Mouse (Mus musculus): ENCODE measurements around the gene Sfxn2. TPM values are rescaled to one million over a fixed set of nuclear protein-coding genes. Genes with fewer than 3 reads are reported as not detected.

The Sfxn2 gene
- polyA plus RNA-seq, 1 experiment from 2014 or later = 24.9 TPM

- peak overlapping the region; percentile 88 for H3K27ac ChIP-seq
- 0 out of 2 replicates have a peak overlapping the region, but pooled peaks have one; percentile 27 for H3K9ac ChIP-seq
- H3K4me1 ChIP-seq = peaks cover 82% of the 10 kb centered on the region
- no peaks in the 10 kb centered on the region for H3K27me3 ChIP-seq
- WGBS = 11% methylated on average over 8 of the region's 8 CpGs
- peak overlapping the region; percentile 40 for H3K4me2 ChIP-seq
- no peaks in the 10 kb centered on the region for H3K9me3 ChIP-seq
- no peak for ATAC-seq (ENCODE audit: insufficient number of reproducible peaks, insufficient read depth, low FRiP score, low TSS enrichment, low read depth)
- H3K4me3 ChIP-seq = peak overlapping the region; percentile 9; the same call in 1 of the 2 replicates
- peaks cover 5% of the 10 kb centered on the region; the same call in 1 of the 2 replicates for H3K36me3 ChIP-seq
Observed at GRCm38 (mm10) chr19:46530449-46530990, 42.6 kb upstream of the Sfxn2 start.

DNA sequence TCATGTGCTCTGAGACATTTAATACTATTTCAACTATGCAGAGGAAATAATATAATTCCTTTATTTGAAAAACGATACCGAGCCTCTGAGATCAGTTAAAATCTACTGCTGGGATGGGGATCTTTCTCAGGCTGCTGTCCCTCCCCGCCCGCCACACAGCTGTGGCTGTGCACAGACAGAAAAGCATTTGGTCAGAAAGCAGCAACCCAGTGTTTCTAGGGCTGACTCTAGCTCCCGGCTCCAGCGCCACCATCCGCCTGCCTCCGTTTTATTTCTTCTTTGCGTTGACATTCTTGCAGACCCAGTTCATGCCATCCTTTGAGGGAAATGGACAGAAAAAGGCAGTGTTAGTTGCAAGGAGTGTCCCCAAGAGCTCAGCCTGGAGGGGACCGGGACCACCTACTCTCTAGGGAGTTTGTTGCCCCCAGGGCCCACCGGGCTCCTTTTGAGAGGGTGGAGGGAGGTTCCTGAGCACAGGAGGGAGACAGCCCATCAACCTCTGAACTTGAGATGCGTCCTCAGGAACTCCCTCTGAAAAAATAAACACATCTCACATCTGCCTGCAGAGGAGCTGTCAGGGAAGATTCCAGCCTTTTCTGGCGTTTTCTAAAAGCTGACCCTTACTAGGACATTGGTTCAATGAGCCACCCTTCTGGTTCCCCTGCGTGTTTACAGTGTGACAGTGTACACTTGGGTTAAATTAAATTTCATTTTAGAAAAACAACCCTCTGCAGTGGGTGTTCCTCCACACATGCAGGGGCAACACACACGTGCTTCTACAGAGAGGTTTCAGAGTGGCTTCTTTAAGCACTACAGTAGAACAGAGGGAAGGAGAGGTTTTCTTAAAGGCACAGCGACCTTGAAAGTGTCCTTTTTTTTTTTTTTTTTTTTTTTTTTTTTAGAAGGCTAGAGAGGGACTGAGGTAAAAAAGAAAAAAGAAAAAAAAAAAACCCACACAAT is 41.8 kb upstream of the Sfxn2 start:
- Histone ChIP-seq H3K4me1 (peaks cover 74% of the 10 kb centered on the region), H3K4me3 (no peak overlapping the region), H3K27ac (peak overlapping the region; percentile 88), H3K9me3 (no peaks in the 10 kb centered on the region), H3K27me3 (no peaks in the 10 kb centered on the region), H3K9ac (peak overlapping the region; percentile 58), H3K4me2 (peak overlapping the region; percentile 40), H3K36me3 (peaks cover 11% of the 10 kb centered on the region)
- 7% methylated on average over 16 of the region's 16 CpGs for WGBS
- ATAC-seq (ENCODE audit: insufficient number of reproducible peaks, insufficient read depth, low FRiP score, low TSS enrichment, low read depth) = no peak

- Histone ChIP-seq H3K9ac (peak overlapping the region; percentile 52; the same call in 1 of the 2 replicates), H3K4me1 (peaks cover 68% of the 10 kb centered on the region), H3K4me3 (no peak overlapping the region), H3K4me2 (no peak overlapping the region), H3K27me3 (no peaks in the 10 kb centered on the region), H3K27ac (peak overlapping the region; percentile 70), H3K9me3 (no peaks in the 10 kb centered on the region), H3K36me3 (peaks cover 11% of the 10 kb centered on the region)
- no peak for ATAC-seq (ENCODE audit: insufficient number of reproducible peaks, insufficient read depth, low FRiP score, low TSS enrichment, low read depth)
- 12% methylated on average over 10 of the region's 10 CpGs for WGBS
Observed at GRCm38 (mm10) chr19:46532031-46532688, 41.0 kb upstream of the Sfxn2 start.

DNA sequence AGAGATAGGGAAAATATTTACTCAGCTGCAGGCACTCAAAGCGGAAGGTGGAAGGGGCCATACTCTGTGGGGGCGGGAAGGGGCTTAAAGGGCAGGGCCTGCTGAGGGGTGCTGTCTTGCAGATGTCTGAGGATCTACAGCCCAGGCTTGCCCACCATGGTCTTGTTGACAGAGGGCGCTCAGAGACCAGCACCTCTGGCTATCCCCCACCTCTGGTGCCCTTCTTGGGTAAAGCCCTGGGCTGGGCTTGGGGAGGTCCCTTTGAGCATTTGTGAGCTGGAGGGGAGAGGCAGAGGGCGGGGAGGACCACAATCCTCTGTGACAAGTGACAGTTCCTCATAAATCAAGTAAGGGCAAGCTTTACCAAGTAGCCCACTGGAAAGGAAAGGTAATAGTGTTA is 40.1 kb upstream of the Sfxn2 start:
- ATAC-seq (ENCODE audit: insufficient number of reproducible peaks, insufficient read depth, low FRiP score, low TSS enrichment, low read depth) = no peak
- Histone ChIP-seq H3K27ac (peak overlapping the region; percentile 45; the same call in 1 of the 2 replicates), H3K4me3 (no peak overlapping the region), H3K9ac (no peak overlapping the region), H3K4me2 (no peak overlapping the region), H3K9me3 (no peaks in the 10 kb centered on the region), H3K4me1 (peaks cover 59% of the 10 kb centered on the region), H3K27me3 (no peaks in the 10 kb centered on the region), H3K36me3 (peaks cover 11% of the 10 kb centered on the region)
- 57% methylated on average over 4 of the region's 4 CpGs for WGBS

GRCm38 (mm10) chr19:46533525-46533924 is 39.6 kb upstream of the Sfxn2 start:
- no peak for ATAC-seq (ENCODE audit: insufficient number of reproducible peaks, insufficient read depth, low FRiP score, low TSS enrichment, low read depth)
- no peak overlapping the region for H3K4me2 ChIP-seq
- H3K9me3 ChIP-seq = no peaks in the 10 kb centered on the region
- no peak overlapping the region for H3K4me3 ChIP-seq
- H3K9ac ChIP-seq = no peak overlapping the region
- no peaks in the 10 kb centered on the region for H3K27me3 ChIP-seq
- WGBS = 64% methylated on average over 5 of the region's 5 CpGs
- peak overlapping the region; percentile 45 for H3K27ac ChIP-seq
- H3K36me3 ChIP-seq = peaks cover 11% of the 10 kb centered on the region
- peaks cover 54% of the 10 kb centered on the region for H3K4me1 ChIP-seq

GRCm38 (mm10) chr19:46534542-46535098 is 38.5 kb upstream of the Sfxn2 start:
- H3K4me1 ChIP-seq = peaks cover 43% of the 10 kb centered on the region
- no peaks in the 10 kb centered on the region for H3K9me3 ChIP-seq
- no peaks in the 10 kb centered on the region for H3K27me3 ChIP-seq
- no peak overlapping the region for H3K27ac ChIP-seq
- WGBS = 79% methylated on average over 6 of the region's 6 CpGs
- ATAC-seq (ENCODE audit: insufficient number of reproducible peaks, insufficient read depth, low FRiP score, low TSS enrichment, low read depth) = no peak
- H3K36me3 ChIP-seq = peaks cover 11% of the 10 kb centered on the region
- H3K4me2 ChIP-seq = no peak overlapping the region
- no peak overlapping the region for H3K4me3 ChIP-seq
- no peak overlapping the region for H3K9ac ChIP-seq

DNA sequence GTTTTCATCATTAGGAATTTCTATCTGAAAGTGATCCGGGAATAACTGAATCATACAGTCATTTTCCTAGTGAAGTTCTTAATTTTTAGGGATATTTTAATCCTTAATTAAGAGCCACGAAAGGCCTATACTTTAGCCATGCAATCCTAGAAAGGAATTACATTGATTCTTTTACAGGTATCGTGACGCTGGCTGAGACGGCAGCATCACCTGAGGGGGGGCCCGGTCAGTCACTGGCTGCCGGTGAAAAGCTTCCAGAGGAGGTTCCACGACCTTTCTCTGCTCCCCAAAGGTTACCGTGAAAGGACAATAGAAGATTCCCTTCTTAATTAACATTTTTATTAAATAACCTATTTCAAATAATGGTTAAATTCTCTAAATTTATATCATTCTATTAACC is 35.8 kb upstream of the Sfxn2 start:
- no peak overlapping the region for H3K4me2 ChIP-seq
- no peak overlapping the region for H3K27ac ChIP-seq
- H3K27me3 ChIP-seq = no peaks in the 10 kb centered on the region
- 91% methylated on average over 9 of the region's 9 CpGs for WGBS
- H3K4me1 ChIP-seq = peaks cover 16% of the 10 kb centered on the region
- H3K9me3 ChIP-seq = no peaks in the 10 kb centered on the region
- no peak for ATAC-seq (ENCODE audit: insufficient number of reproducible peaks, insufficient read depth, low FRiP score, low TSS enrichment, low read depth)
- H3K9ac ChIP-seq = no peak overlapping the region
- H3K36me3 ChIP-seq = peaks cover 35% of the 10 kb centered on the region
- no peak overlapping the region for H3K4me3 ChIP-seq

DNA sequence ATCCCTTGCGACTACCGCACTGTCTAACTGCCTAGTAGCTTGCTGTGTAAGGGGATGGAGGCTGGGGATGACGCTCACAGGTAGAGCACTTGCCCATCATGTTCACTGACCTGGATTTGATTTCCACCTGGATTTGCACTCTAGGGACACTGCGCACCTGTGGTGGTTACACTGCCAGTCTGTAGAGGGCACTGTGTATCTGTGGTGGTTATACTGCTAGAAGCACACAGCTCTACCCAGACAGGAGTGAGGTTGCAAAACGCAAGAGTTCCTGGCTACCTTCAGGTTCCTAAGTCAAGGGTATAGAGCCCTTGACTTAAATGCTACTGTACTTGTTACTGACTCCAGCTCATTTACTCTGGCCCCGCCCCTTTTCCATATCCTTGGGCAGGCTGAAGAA is 35.0 kb upstream of the Sfxn2 start:
- no peak for ATAC-seq (ENCODE audit: insufficient number of reproducible peaks, insufficient read depth, low FRiP score, low TSS enrichment, low read depth)
- no peak overlapping the region for H3K4me2 ChIP-seq
- H3K4me3 ChIP-seq = no peak overlapping the region
- peaks cover 7% of the 10 kb centered on the region for H3K4me1 ChIP-seq
- no peaks in the 10 kb centered on the region for H3K27me3 ChIP-seq
- no peak overlapping the region for H3K27ac ChIP-seq
- peaks cover 44% of the 10 kb centered on the region for H3K36me3 ChIP-seq
- H3K9ac ChIP-seq = no peak overlapping the region
- WGBS = 89% methylated on average over 6 of the region's 6 CpGs
- H3K9me3 ChIP-seq = no peaks in the 10 kb centered on the region

DNA sequence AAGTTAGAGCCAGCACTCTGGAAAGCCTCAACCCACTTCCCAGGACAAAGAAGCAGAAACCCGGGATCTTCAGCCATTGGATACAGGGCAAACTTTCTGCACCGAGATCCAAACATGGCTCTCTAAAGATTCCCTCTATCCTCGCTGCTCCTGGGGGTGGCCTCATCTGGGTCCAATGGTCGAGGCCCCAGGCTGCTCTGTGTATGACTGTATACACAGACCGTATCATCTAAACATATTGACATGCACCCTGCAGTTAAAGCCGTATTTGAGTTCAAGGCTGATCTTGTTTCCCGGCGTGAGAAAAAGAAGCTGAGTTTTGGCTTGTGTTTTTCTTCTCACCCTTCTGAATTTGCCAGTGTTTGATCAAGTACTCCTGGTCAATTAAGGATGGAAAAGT is 30.4 kb upstream of the Sfxn2 start:
- Histone ChIP-seq H3K27me3 (no peaks in the 10 kb centered on the region), H3K9me3 (no peaks in the 10 kb centered on the region), H3K9ac (no peak overlapping the region), H3K27ac (no peak overlapping the region), H3K4me1 (no peaks in the 10 kb centered on the region), H3K4me3 (no peak overlapping the region), H3K36me3 (peaks cover 58% of the 10 kb centered on the region), H3K4me2 (no peak overlapping the region)
- ATAC-seq (ENCODE audit: insufficient number of reproducible peaks, insufficient read depth, low FRiP score, low TSS enrichment, low read depth) = no peak
- WGBS = 89% methylated on average over 8 of the region's 8 CpGs

- Histone ChIP-seq H3K27me3 (no peaks in the 10 kb centered on the region), H3K4me2 (no peak overlapping the region), H3K36me3 (peaks cover 69% of the 10 kb centered on the region), H3K27ac (no peak overlapping the region), H3K9ac (no peak overlapping the region), H3K4me3 (no peak overlapping the region), H3K4me1 (no peaks in the 10 kb centered on the region), H3K9me3 (no peaks in the 10 kb centered on the region)
- WGBS = 78% methylated on average over 6 of the region's 6 CpGs
- ATAC-seq (ENCODE audit: insufficient number of reproducible peaks, insufficient read depth, low FRiP score, low TSS enrichment, low read depth) = no peak
Observed at GRCm38 (mm10) chr19:46547565-46547964, 25.6 kb upstream of the Sfxn2 start.

DNA sequence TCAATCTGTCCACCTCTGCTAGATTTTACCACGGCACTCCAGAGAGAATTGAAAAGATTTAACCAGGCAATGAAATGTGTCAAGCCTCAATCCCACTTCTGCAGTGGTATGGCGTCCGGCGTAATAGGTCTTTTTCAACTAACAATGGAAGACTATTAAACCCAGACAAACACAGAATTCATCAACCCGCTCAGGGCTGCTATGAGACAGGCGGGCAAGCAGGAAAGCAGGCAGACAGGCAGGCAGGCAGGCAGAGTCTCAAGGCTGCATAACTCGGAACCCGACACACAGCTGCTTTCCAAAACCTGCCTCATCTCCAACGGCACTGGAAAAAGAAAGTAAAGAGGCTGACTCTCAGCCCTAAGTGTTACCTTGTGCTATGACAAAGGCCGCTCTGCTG is 25.1 kb upstream of the Sfxn2 start:
- Histone ChIP-seq H3K27me3 (no peaks in the 10 kb centered on the region), H3K9ac (no peak overlapping the region), H3K27ac (no peak overlapping the region), H3K9me3 (no peaks in the 10 kb centered on the region), H3K36me3 (peaks cover 64% of the 10 kb centered on the region), H3K4me3 (no peak overlapping the region), H3K4me1 (no peaks in the 10 kb centered on the region), H3K4me2 (no peak overlapping the region)
- 82% methylated on average over 10 of the region's 10 CpGs for WGBS
- ATAC-seq (ENCODE audit: insufficient number of reproducible peaks, insufficient read depth, low FRiP score, low TSS enrichment, low read depth) = no peak
